Mouse (Mus musculus) embryonic facial prominence, embryonic 10.5 days (tissue): Measurements from ENCODE around the gene Stat2. TPM values are rescaled to one million over a fixed set of nuclear protein-coding genes. Genes with fewer than 3 reads are reported as not detected.
"Not testable (repeated sequence)": the region's sequence is repeated elsewhere in the genome, so short reads cannot be mapped to it uniquely, and the experiment has no call there.

Experiments
- DNase-seq: peaks from one replicate; pipeline ENCODE4 v3.0.0-alpha.2; 2017; ENCODE audit warnings: low spot score
- H3K27ac ChIP-seq: fragments of 300-500 bp; sonication (generic); replicated peaks from 2 replicates; pipeline ENCODE4 v1.5.1; 2016; ENCODE audit warnings: mild to moderate bottlenecking
- H3K27me3 ChIP-seq: fragments of 300-500 bp; sonication (generic); replicated peaks from 2 replicates; pipeline ENCODE4 v1.6.1; 2016; ENCODE audit warnings: low read depth, mild to moderate bottlenecking; ENCODE audit not compliant: poor library complexity, severe bottlenecking
- H3K36me3 ChIP-seq: fragments of 300-500 bp; sonication (generic); replicated peaks from 2 replicates; pipeline ENCODE4 v1.6.1; 2016; ENCODE audit warnings: mild to moderate bottlenecking, moderate library complexity
- H3K4me1 ChIP-seq: fragments of 300-500 bp; sonication (generic); 2 replicates; pipeline ENCODE4 v1.6.1; 2016
- H3K4me3 ChIP-seq: fragments of 300-500 bp; sonication (generic); 2 replicates; pipeline ENCODE4 v1.5.1; 2016; ENCODE audit warnings: mild to moderate bottlenecking, moderate library complexity
- H3K9me3 ChIP-seq: fragments of 300-500 bp; sonication (generic); 2 replicates; pipeline ENCODE4 v1.6.1; 2016; ENCODE audit warnings: mild to moderate bottlenecking
- WGBS: fragments of 180-500 bp; shearing (Covaris S2); methylation state at CpG from one replicate; pipeline ENCODE4 v1.1.7; 2016; 5-methylcytosine and 5-hydroxymethylcytosine counted together
- polyA plus RNA-seq: library from polyadenylated mRNA; unstranded; fragments of >200 nt; fragmentation: Nextera tagmentation; extraction: Ambion mirVana; gene quantifications from 2 replicates; pipeline ENCODE4 v1.2.1, GENCODE M21; 2016

Gene Stat2
- polyA plus RNA-seq, 1 experiment from 2014 or later, result 14.3 TPM

DNA sequence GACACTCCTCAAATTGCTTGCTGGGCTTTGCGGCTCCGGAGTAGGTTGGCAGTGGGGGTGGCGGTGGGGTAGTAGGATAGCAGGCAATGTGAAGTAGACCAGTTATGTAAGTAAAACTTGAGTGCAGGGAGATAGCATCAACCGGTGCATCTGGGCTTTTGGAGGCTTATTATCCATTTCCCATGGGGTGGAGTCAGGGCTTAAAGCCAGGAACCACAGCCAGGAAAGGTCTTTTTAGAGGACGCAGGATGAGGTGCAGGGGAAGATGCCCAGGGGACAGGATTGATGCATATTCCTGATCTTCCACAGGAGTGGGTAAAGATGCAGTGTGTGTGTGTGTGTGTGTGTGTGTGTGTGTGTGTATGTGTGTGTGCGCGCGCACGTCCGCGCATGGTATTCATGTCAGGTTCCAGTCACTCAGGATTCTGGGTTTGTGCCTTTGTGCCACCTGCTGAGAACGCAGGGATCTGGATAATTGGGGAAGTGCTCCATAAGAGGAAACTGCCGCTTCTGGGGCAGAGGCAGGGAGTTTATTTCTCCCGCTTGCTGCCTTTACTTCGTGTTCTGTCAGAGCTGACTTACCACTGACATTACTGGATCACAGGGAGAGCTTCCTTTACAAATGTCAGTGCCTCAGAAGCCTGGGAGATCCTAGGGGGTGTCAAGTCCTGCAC, 32.4 kb upstream of the Stat2 start:
- no peak for DNase-seq
- H3K4me3 ChIP-seq, result no peak overlapping the region
- H3K4me1 ChIP-seq, result peaks cover 35% of the 10 kb centered on the region
- peak overlapping the region; percentile 4; the same call in 1 of the 2 replicates for H3K27ac ChIP-seq
- WGBS, result 83% methylated on average over 15 of the region's 15 CpGs
- no peaks in the 10 kb centered on the region for H3K9me3 ChIP-seq
- peaks cover 77% of the 10 kb centered on the region for H3K36me3 ChIP-seq
- H3K27me3 ChIP-seq, result no peaks in the 10 kb centered on the region

DNA sequence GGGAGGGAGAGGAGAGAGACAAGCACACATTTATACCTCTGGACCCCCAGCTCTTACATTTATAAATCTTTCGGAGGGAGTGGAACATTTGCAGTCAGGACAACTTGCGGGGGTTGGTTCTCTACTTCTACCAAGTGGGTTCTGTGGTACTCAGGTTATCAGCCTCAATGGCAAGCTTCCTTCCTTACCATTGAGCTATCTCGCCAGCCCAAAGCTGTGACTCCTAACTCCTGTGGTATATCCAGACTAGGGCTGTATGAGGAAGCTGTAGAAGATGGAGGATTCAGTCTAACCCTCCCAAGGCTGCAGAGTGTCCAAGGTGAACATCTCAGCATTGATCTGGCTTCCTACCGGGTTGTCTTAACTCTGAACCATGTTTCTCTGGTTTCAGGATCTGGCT, 31.2 kb upstream of the Stat2 start:
- Histone ChIP-seq H3K36me3 (peaks cover 84% of the 10 kb centered on the region), H3K4me1 (peaks cover 29% of the 10 kb centered on the region), H3K4me3 (no peak overlapping the region), H3K27me3 (no peaks in the 10 kb centered on the region), H3K27ac (no peak overlapping the region), H3K9me3 (no peaks in the 10 kb centered on the region)
- 95% methylated on average over 4 of the region's 4 CpGs for WGBS
- no peak for DNase-seq

DNA sequence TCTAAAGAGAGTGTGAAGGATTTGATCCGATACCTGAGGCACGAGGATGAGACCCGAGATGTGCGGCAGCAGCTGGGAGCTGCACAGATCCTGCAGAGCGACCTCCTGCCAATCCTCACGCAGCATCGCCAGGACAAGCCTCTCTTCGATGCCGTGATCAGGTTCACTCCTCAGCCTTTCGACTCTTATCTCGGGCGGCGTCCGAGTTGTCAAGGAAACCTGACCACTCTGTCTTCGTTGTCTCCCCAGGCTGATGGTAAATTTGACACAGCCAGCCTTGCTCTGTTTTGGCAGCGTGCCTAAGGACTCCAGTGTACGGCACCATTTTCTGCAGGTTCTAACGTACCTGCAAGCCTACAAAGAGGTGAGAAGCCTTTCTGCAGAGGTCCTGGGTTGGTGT, 30.2 kb upstream of the Stat2 start:
- 94% methylated on average over 18 of the region's 18 CpGs for WGBS
- DNase-seq, result no peak
- H3K27me3 ChIP-seq, result no peaks in the 10 kb centered on the region
- peaks cover 87% of the 10 kb centered on the region for H3K36me3 ChIP-seq
- H3K4me3 ChIP-seq, result no peak overlapping the region
- peaks cover 22% of the 10 kb centered on the region for H3K4me1 ChIP-seq
- no peaks in the 10 kb centered on the region for H3K9me3 ChIP-seq
- H3K27ac ChIP-seq, result no peak overlapping the region

DNA sequence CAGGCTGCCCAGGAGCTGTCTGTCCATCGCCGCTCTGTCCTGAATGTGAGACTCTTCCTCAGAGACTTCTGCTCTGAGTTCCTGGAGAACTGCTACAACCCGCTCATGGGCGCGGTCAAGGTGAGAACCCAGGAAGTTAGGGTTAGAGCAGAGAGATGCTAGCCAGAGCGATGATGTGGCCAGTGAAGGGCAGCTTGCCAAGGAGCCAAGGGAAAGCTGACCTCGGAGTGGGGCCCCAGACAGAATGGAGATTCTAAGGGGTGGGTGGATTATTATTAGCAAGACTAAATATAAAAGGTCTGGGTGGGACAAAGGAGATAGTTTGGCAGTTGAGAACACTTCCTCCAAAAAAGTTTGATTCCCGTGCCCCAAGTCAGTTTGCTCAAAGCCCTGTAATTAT, 27.1 kb upstream of the Stat2 start:
- Histone ChIP-seq H3K27me3 (no peaks in the 10 kb centered on the region), H3K4me1 (peaks cover under 1% of the 10 kb centered on the region; the same call in 1 of the 2 replicates), H3K27ac (no peak overlapping the region), H3K36me3 (peaks cover 98% of the 10 kb centered on the region), H3K9me3 (no peaks in the 10 kb centered on the region), H3K4me3 (no peak overlapping the region)
- no peak for DNase-seq
- 96% methylated on average over 8 of the region's 8 CpGs for WGBS

DNA sequence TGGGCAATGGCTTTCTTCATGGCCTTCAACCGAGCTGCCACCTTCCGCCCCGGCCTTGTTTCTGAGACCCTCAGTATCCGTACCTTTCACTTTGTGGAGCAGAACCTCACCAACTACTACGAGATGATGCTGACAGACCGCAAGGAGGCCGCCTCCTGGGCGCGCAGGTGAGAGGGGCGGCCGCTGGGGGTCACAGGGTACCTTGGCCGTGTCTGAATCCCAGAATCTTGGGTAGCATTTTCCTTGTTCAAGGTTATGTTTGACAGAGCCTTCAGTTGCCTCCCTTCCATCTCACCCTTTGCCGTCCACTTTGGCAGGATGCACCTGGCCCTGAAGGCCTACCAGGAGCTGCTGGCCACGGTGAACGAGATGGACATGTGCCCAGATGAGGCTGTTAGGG, 26.2 kb upstream of the Stat2 start:
- Histone ChIP-seq H3K36me3 (peaks cover 100% of the 10 kb centered on the region), H3K4me3 (no peak overlapping the region), H3K9me3 (no peaks in the 10 kb centered on the region), H3K27ac (no peak overlapping the region), H3K27me3 (no peaks in the 10 kb centered on the region), H3K4me1 (no peaks in the 10 kb centered on the region)
- WGBS, result 94% methylated on average over 15 of the region's 15 CpGs
- no peak for DNase-seq

DNA sequence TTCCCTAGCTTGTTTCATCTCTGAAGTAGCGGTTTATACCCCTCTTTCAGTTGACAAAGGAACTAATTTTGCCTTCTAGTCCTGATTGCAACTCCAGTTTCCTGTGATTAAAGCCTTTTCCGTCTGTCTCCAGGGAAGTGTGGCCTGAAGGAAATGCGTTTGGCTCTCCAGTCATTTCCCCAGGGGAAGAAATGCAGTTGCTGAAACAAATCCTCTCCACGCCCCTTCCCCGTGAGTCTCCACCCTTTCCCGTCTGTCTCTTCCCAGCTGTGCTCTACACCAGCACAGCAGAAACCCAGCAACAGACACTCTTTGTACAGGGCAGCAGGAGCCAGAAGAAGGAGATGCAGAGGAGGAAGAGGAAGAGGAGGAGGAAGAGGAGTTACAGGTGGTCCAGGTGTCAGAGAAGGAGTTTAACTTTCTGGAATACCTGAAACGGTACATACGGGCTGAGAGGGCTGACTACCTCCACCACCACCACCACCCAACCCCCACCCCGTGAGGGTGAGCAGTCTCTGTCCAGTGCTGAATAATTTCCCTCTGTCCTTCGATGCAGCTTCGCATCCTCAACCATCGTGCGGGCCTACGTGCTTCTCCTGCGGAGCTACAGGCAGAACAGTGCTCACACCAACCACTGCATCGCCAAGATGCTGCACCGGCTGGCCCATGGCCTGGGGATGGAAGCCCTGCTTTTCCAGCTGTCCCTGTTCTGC, 23.2 kb upstream of the Stat2 start:
- H3K36me3 ChIP-seq, result peaks cover 100% of the 10 kb centered on the region
- no peaks in the 10 kb centered on the region for H3K4me1 ChIP-seq
- H3K9me3 ChIP-seq, result no peaks in the 10 kb centered on the region
- no peak for DNase-seq
- 81% methylated on average over 17 of the region's 17 CpGs for WGBS
- H3K27ac ChIP-seq, result no peak overlapping the region
- no peaks in the 10 kb centered on the region for H3K27me3 ChIP-seq
- no peak overlapping the region; the same call in 1 of the 2 replicates for H3K4me3 ChIP-seq

DNA sequence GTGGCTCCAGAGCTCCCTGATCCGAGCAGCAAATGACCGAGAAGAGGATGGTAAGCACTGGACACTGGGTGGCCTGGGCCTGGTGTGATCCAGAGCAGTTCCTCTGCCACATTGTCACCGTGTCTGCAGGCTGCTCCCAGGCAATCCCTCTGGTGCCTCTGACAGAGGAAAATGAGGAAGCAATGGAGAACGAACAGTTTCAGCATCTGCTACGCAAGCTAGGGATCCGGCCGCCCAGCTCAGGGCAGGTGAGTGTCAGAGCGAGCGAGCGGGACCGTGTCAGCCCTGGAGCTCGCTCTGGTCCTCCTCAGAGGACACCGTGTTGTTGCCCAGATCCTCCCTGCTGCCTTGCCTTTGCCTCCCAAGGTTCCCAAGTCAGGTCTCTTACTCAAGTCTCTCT, 19.8 kb upstream of the Stat2 start:
- Histone ChIP-seq H3K27ac (no peak overlapping the region), H3K4me3 (no peak overlapping the region), H3K36me3 (peaks cover 93% of the 10 kb centered on the region), H3K27me3 (no peaks in the 10 kb centered on the region), H3K9me3 (no peaks in the 10 kb centered on the region), H3K4me1 (no peaks in the 10 kb centered on the region)
- DNase-seq, result no peak
- WGBS, result 94% methylated on average over 13 of the region's 13 CpGs

DNA sequence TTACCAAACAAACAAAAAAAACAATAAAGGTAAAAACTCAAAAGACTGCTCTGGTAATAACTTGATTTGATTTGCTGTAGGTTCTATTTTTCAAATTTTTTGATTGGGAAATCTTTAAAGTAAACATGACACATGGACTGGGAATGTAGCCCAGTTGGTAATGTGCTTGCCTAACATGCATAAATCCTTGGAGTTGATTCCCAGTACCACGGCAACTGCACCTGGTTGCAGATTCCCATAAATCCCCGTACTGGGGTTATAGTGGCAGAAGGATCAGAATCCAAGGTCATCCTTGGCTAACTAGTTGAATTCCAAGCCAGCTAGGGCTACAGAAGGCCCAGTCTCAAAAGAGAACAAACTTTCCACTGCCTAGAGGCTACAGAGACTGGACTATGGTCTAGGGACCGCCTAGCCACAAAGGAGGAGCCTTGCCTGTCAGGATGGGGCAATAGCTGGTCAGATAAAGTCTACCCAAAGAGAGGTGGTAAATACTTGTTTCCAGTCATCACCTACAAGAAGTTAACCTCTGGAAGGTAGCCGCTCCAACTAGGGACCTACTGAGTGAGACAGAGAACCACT, 16.6 kb upstream of the Stat2 start, which contains the start of gene Apon:
Gene Apon (plus strand): TSS at position 420 of the 579 bp plus-strand sequence.
- DNase-seq, result no peak
- H3K36me3 ChIP-seq, result peaks cover 61% of the 10 kb centered on the region
- WGBS, result 89% methylated on average over 4 of the region's 4 CpGs
- no peaks in the 10 kb centered on the region for H3K9me3 ChIP-seq
- H3K27ac ChIP-seq, result no peak within 1 kb of the TSS
- peaks cover 5% of the 10 kb centered on the region; the same call in 1 of the 2 replicates for H3K4me1 ChIP-seq
- no peaks in the 10 kb centered on the region for H3K27me3 ChIP-seq
- no peak within 1 kb of the TSS for H3K4me3 ChIP-seq

DNA sequence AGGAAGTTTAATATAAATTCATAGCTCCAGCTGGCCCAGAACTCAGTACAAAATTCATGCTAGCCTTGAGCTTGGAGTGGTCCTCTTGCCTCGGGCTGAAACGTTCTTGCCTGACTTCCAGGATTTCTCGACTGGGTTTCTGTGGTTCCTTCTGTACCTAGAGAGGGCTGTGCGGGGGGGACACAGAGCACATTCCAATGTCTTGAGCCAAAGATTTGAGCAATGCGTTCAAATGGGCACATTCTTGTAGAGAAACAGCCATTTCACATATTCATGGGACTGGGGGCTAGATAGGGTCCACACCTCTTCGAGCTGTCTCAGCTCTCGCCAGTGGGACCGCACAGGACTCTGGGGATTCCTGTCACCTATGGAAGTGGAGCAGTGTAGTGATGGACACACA, 14.4 kb upstream of the Stat2 start:
- Histone ChIP-seq H3K36me3 (peaks cover 39% of the 10 kb centered on the region), H3K27me3 (no peaks in the 10 kb centered on the region), H3K4me3 (no peak overlapping the region), H3K27ac (no peak overlapping the region), H3K9me3 (no peaks in the 10 kb centered on the region), H3K4me1 (peaks cover 5% of the 10 kb centered on the region; the same call in 1 of the 2 replicates)
- DNase-seq, result no peak
- WGBS, result 93% methylated on average over 8 of the region's 8 CpGs

DNA sequence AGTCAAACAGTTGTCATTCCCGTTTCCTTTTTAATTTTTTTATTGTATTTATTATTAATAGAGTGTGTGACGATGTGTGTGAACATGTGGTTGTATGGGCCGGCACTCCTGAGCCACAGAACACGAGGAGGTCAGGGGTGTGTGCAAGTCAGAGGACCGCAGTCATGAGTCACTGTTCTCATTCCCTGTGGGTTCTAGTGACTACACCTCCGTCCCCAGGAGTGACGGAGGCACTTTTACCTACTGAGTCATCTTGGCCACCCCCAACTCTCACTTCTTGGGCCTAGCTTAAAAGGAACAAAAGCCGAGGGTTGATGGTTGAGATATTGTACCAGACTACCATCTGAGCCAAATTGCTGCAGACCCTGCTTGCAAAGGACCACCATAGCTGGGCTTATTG, 14.0 kb upstream of the Stat2 start:
- Histone ChIP-seq H3K27me3 (no peaks in the 10 kb centered on the region), H3K4me3 (no peak overlapping the region), H3K9me3 (no peaks in the 10 kb centered on the region), H3K36me3 (peaks cover 35% of the 10 kb centered on the region), H3K4me1 (peaks cover 5% of the 10 kb centered on the region; the same call in 1 of the 2 replicates), H3K27ac (no peak overlapping the region)
- no peak for DNase-seq
- WGBS, result 89% methylated on average over 8 of the region's 8 CpGs

DNA sequence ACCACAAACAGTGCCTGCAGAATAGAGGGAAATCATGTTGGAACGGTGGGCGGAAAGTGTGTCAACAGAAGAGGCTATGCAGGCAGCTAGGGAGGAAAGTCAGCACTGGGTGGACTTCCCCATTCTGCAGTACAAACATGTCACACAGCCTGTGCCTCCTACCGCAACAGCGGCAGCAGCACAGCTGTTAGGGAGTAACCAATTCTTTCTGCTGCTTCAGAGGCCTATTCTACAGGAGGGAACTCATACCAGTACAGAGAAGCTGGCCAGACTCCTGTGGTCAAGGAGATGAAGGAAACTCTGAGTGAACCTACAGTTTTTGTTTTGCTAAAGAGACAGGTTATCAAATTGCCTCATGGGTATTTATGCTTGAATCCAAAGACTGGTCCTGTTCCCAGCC, 11.4 kb upstream of the Stat2 start:
- Histone ChIP-seq H3K9me3 (no peaks in the 10 kb centered on the region), H3K36me3 (peaks cover 10% of the 10 kb centered on the region; the same call in 1 of the 2 replicates), H3K27ac (no peak overlapping the region), H3K4me1 (peaks cover 5% of the 10 kb centered on the region; the same call in 1 of the 2 replicates), H3K4me3 (no peak overlapping the region), H3K27me3 (no peaks in the 10 kb centered on the region)
- WGBS, result 85% methylated on average over 4 of the region's 4 CpGs
- no peak for DNase-seq

DNA sequence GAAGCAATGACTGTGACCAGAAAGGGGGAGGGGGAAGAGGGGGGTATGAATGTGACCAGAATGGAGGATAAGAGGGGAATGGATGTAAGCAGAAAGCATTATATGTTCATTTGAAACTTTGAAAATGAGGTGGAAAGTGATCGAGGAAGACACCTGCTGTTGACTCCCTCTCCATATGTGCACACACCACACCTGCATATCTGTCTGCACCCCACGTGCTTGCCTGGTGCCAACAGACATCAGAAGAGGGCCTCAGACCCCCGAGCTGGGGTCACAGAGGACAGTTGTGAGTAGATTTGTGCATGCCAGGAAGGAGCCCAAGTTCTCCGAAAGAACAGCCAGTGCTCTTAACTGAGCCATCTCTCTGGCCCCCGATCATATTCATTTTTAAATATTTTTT, 10.4 kb upstream of the Stat2 start:
- DNase-seq, result no peak
- 91% methylated on average over 5 of the region's 5 CpGs for WGBS
- H3K36me3 ChIP-seq, result no peaks in the 10 kb centered on the region
- peaks cover 5% of the 10 kb centered on the region; the same call in 1 of the 2 replicates for H3K4me1 ChIP-seq
- H3K27ac ChIP-seq, result no peak overlapping the region
- no peak overlapping the region for H3K4me3 ChIP-seq
- no peaks in the 10 kb centered on the region for H3K9me3 ChIP-seq
- H3K27me3 ChIP-seq, result no peaks in the 10 kb centered on the region

DNA sequence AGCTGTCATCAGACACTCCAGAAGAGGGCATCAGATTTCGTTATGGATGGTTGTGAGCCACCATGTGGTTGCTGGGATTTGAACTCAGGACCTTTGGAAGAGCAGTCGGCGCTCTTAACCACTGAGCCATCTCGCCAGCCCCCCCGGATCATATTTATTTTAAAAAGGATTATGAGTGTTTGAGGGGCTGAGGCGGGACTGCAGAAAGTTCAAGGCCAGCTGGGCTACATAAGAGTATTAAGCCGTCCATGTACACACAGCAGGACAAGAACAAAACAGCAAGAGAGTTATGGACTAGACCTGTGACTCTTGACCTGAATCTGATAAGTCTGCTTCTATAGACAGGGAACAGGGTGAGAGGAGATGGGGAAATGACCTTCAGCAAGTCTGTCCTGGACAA, 10.0 kb upstream of the Stat2 start:
- WGBS, result 89% methylated on average over 7 of the region's 7 CpGs
- not testable (repeated sequence) for H3K27ac ChIP-seq, H3K4me3 ChIP-seq, H3K4me1 ChIP-seq, DNase-seq, H3K9me3 ChIP-seq, H3K27me3 ChIP-seq, H3K36me3 ChIP-seq
